Mouse (Mus musculus) kidney, postnatal 36 days (tissue): ENCODE measurements at regions not wholly inside any gene's neighbourhood (a gene's known extent, or its start where the extent isn't known, plus 50 kb on each side); places are given as distances from the start of the nearest gene placed in this dataset.

Experiments used
- DNase-seq, 2 experiments: peaks; one replicate each; pipeline ENCODE4 v3.0.0; 2021 to 2022; ENCODE audit warnings: mixed read lengths in 2 of 2

GRCm38 (mm10) chr4:80442711-80443110 is 391.2 kb upstream of the Tyrp1 start:
- DNase-seq: no peak

GRCm38 (mm10) chr4:80463615-80464014 is 370.3 kb upstream of the Tyrp1 start:
- peak in 1 of 2 experiments; percentile 1 for DNase-seq

DNA sequence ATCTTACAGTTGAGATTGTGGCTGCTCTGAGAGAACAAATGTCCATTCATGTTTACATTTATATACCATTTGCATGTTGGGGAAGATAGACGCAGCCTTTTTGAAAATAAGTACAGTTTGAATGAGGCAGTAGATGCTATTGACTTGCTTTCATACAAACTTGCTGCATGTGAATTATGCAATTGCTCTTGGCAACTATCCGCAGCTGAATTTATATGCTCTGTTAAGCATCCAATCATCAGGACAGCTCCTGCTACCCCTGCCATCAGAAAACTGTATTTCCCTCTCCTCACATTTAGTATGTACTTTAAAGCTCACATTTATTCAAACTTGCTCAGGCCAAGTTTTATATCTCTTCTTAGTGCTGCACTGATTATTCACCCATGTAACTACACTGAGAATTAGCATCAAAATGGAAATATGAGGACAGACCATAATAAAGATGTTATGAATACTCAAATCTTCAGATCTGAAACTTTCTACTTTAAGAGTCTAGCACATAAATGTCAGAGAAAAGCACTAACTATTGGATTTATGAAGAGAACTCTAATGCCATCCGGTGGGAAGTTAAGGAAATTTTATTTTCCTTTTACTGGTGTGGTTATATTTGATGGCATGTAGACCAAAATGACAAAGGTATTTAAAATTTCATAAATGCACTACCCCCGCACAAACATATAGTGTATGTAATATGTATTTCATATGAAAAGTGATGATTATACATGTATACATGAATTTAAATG is 358.0 kb upstream of the Tyrp1 start:
- DNase-seq: no peak

- DNase-seq: no peak
Observed at GRCm38 (mm10) chr4:80515087-80515486, 318.8 kb upstream of the Tyrp1 start.

- DNase-seq: peak; percentile 11 to 58
Observed at GRCm38 (mm10) chr4:80517476-80518285, 316.2 kb upstream of the Tyrp1 start.

DNA sequence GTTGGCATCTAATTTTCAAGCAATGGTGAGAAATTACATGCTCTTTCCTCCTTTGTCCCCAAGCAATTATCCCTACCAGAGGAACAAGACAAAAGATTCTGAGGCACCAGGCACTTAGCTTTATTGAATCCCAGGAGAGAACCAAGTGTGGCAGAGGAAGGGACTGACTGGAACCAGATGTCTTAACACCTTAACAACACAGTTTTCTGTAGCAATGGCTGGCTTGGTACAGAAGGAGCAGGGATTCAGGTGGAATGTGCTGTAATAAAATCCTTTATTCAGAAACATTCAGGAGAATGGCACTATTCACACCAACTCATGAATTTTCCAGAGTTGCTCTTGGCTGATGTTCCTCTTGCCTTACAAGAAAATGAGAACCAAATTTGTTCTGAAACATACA is 315.3 kb upstream of the Tyrp1 start:
- DNase-seq: no peak

GRCm38 (mm10) chr4:80539854-80540253 is 294.1 kb upstream of the Tyrp1 start:
- no peak for DNase-seq

- no peak for DNase-seq
Observed at GRCm38 (mm10) chr4:80545086-80545485, 288.8 kb upstream of the Tyrp1 start.

- no peak for DNase-seq
Observed at GRCm38 (mm10) chr4:80589438-80589837, 244.5 kb upstream of the Tyrp1 start.

GRCm38 (mm10) chr4:80628271-80628670 is 205.7 kb upstream of the Tyrp1 start:
- no peak for DNase-seq

- no peak for DNase-seq
Observed at GRCm38 (mm10) chr4:80629251-80629650, 204.7 kb upstream of the Tyrp1 start.

- no peak for DNase-seq
Observed at GRCm38 (mm10) chr4:80630260-80630659, 203.7 kb upstream of the Tyrp1 start.

DNA sequence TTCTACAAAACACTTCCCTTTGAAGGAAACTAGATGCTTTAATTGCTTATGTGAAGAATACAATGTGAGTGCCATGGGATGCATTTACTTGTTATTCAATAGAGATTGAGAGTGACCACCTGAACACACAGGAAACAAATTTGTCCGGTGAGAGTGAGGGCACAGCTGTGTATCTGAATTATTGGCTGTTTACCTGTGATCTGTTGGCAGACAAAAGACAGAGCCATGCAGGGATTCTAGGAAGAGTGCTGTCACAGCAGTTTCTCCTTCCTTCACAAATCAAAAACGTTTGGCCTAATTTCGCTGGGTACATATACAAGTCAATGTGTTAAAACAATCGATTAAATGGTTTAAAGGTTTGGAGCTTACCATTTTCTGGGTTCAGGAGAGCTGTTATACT is 202.9 kb upstream of the Tyrp1 start:
- DNase-seq: no peak

GRCm38 (mm10) chr4:80631441-80631840 is 202.5 kb upstream of the Tyrp1 start:
- DNase-seq: no peak

- DNase-seq: no peak
Observed at GRCm38 (mm10) chr4:80638381-80638780, 195.5 kb upstream of the Tyrp1 start.
